8 mouse cellular contexts compared by ENCODE assay signal in genomic region chr12:45074611-45075342, GRCm38 (mm10). TPM values are rescaled to one million over a fixed set of nuclear protein-coding genes. Genes with fewer than 3 reads are reported as not detected.
DNase-seq lines count a peak whose midpoint lies in the region; ATAC-seq and TF ChIP-seq lines count a peak whose summit lies in the region.

Gene Stxbp6, minus strand, starts transcription at chr12:45074709.

- WGBS in forebrain, embryonic 15.5 days: 1% methylated on average over 20 of the region's 20 CpGs

- no peak for TF ChIP-seq CTCF in E14TG2a.4 (conservative IDR thresholded peaks at IDR 0.05; ENCODE audit: low read length)

- H3K4me2 ChIP-seq in forebrain, embryonic 15.5 days (replicated peaks): peak within 1 kb of the TSS; percentile 99

- H3K36me3 ChIP-seq in E14TG2a.4 (ENCODE audit: insufficient read depth, low read length): no peaks in the 10 kb centered on the region
- H3K36me3 ChIP-seq in forebrain, embryonic 15.5 days: no peaks in the 10 kb centered on the region

- no peaks in the 10 kb centered on the region for H3K9me3 ChIP-seq in E14TG2a.4 (ENCODE audit: low read length)
- no peaks in the 10 kb centered on the region for H3K9me3 ChIP-seq in forebrain, embryonic 15.5 days

- peaks cover 50% of the 10 kb centered on the region for H3K27me3 ChIP-seq in E14TG2a.4 (ENCODE audit: insufficient read depth, low read length)
- H3K27me3 ChIP-seq in forebrain, embryonic 15.5 days: no peaks in the 10 kb centered on the region

- H3K9ac ChIP-seq in forebrain, embryonic 15.5 days (replicated peaks): peak within 1 kb of the TSS; percentile 79

- peak within 1 kb of the TSS; percentile 82 for H3K27ac ChIP-seq in forebrain, embryonic 15.5 days (replicated peaks)

- ATAC-seq in forebrain, embryonic 15.5 days (replicated peaks): peak; percentile 76
- ATAC-seq in hematopoietic stem cell, adult 5-6 weeks (replicated peaks in 1 of 2; ENCODE audit: insufficient read depth in 1 of 2, low FRiP score in 2 of 2, low TSS enrichment in 1 of 2, low read depth in 1 of 2, poor library complexity in 2 of 2, severe bottlenecking in 2 of 2): peak; percentile 51 to 74

- H3K4me3 ChIP-seq in E14TG2a.4 (replicated peaks; ENCODE audit: low read length): peak within 1 kb of the TSS; percentile 85
- H3K4me3 ChIP-seq in forebrain, embryonic 15.5 days: peak within 1 kb of the TSS; percentile 80

- H3K4me1 ChIP-seq in E14TG2a.4 (replicated peaks; ENCODE audit: low read depth, low read length): peaks cover 20% of the 10 kb centered on the region
- H3K4me1 ChIP-seq in forebrain, embryonic 15.5 days: peaks cover 17% of the 10 kb centered on the region

- peak; percentile 91 for DNase-seq in adrenal gland, postnatal 25 days
- peak; percentile 32 to 63 for DNase-seq in layer of hippocampus, postnatal 10 days (ENCODE audit: low spot score in 2 of 2)
- peak; percentile 83 for DNase-seq in lung, postnatal 10 days
- DNase-seq in right cerebral cortex, postnatal 10 days (ENCODE audit: low spot score in 2 of 2): peak; percentile 65 to 70
- no peak for DNase-seq in c-Kit-positive CD71-positive TER-119-positive erythroid progenitor cells, embryonic 14.5 days (ENCODE audit: low spot score)

RNA-seq across cellular contexts. Expression of gene Stxbp6, which starts in this region (rescaled TPM):
- 21.9 and 23.7 TPM in 2 replicates for total RNA-seq in adrenal gland, postnatal 25 days (2021)
- 11.8 and 14.4 TPM in 2 replicates for polyA plus RNA-seq in forebrain, embryonic 15.5 days (2015; fragmentation: Nextera tagmentation; extraction: Ambion mirVana)
- 0.94 and 2.3 TPM in 2 replicates for total RNA-seq in hematopoietic stem cell, adult 5-6 weeks (2017)
- 10 to 100 TPM; 32.1 to 38.9 TPM for total RNA-seq in layer of hippocampus, postnatal 10 days (2021)
